Mouse (Mus musculus): ENCODE measurements around the gene Tbx6. TPM values are rescaled to one million over a fixed set of nuclear protein-coding genes. Genes with fewer than 3 reads are reported as not detected.

Gene Tbx6
- polyA plus RNA-seq, 1 experiment from 2014 or later, result 0.17 TPM

GRCm38 (mm10) chr7:126816494-126816893 is 35.2 kb downstream of the Tbx6 start:
- ATAC-seq, result no peak
- H3K4me2 ChIP-seq (replicated peaks; ENCODE audit: low read depth), result no peak overlapping the region
- no peaks in the 10 kb centered on the region for H3K9me3 ChIP-seq (ENCODE audit: control insufficient read depth)
- H3K36me3 ChIP-seq (ENCODE audit: control insufficient read depth, insufficient read depth), result no peaks in the 10 kb centered on the region
- no peaks in the 10 kb centered on the region for H3K27me3 ChIP-seq (replicated peaks; ENCODE audit: control insufficient read depth, insufficient read depth, low read length)
- 75% methylated on average over 8 of the region's 8 CpGs for WGBS
- H3K4me3 ChIP-seq (ENCODE audit: low read depth, low read length), result no peak overlapping the region
- no peak for TF ChIP-seq CTCF (IDR thresholded peaks at IDR 0.05; ENCODE audit: low read depth)
- H3K9ac ChIP-seq (ENCODE audit: low read depth, low read length), result no peak overlapping the region
- H3K4me1 ChIP-seq (replicated peaks; ENCODE audit: control insufficient read depth, insufficient read depth, low read length), result no peaks in the 10 kb centered on the region
- H3K27ac ChIP-seq (ENCODE audit: low read depth, low read length), result no peak overlapping the region

- Histone ChIP-seq H3K27ac (ENCODE audit: low read depth, low read length) (no peak overlapping the region), H3K9me3 (ENCODE audit: control insufficient read depth) (no peaks in the 10 kb centered on the region), H3K4me1 (replicated peaks; ENCODE audit: control insufficient read depth, insufficient read depth, low read length) (no peaks in the 10 kb centered on the region), H3K27me3 (replicated peaks; ENCODE audit: control insufficient read depth, insufficient read depth, low read length) (peaks cover 6% of the 10 kb centered on the region), H3K36me3 (ENCODE audit: control insufficient read depth, insufficient read depth) (no peaks in the 10 kb centered on the region), H3K4me3 (ENCODE audit: low read depth, low read length) (no peak overlapping the region), H3K9ac (ENCODE audit: low read depth, low read length) (no peak overlapping the region), H3K4me2 (replicated peaks; ENCODE audit: low read depth) (no peak overlapping the region)
- 87% methylated on average over 7 of the region's 7 CpGs for WGBS
- TF ChIP-seq CTCF (IDR thresholded peaks at IDR 0.05; ENCODE audit: low read depth), result no peak
- ATAC-seq, result no peak
Observed at GRCm38 (mm10) chr7:126817595-126817994, 36.3 kb downstream of the Tbx6 start.

GRCm38 (mm10) chr7:126818818-126819217 is 37.5 kb downstream of the Tbx6 start:
- Histone ChIP-seq H3K4me2 (replicated peaks; ENCODE audit: low read depth) (no peak overlapping the region), H3K9ac (ENCODE audit: low read depth, low read length) (no peak overlapping the region), H3K4me3 (ENCODE audit: low read depth, low read length) (no peak overlapping the region), H3K36me3 (ENCODE audit: control insufficient read depth, insufficient read depth) (no peaks in the 10 kb centered on the region), H3K4me1 (replicated peaks; ENCODE audit: control insufficient read depth, insufficient read depth, low read length) (no peaks in the 10 kb centered on the region), H3K27me3 (replicated peaks; ENCODE audit: control insufficient read depth, insufficient read depth, low read length) (peaks cover 16% of the 10 kb centered on the region), H3K27ac (ENCODE audit: low read depth, low read length) (no peak overlapping the region), H3K9me3 (ENCODE audit: control insufficient read depth) (no peaks in the 10 kb centered on the region)
- 16% methylated on average over 1 of the region's 1 CpGs for whole genome bisulfite sequencing
- peak; percentile 34 for TF ChIP-seq CTCF (IDR thresholded peaks at IDR 0.05; ENCODE audit: low read depth)
- ATAC-seq, result no peak

GRCm38 (mm10) chr7:126821835-126822511 is 40.7 kb downstream of the Tbx6 start:
- H3K36me3 ChIP-seq (ENCODE audit: control insufficient read depth, insufficient read depth), result no peaks in the 10 kb centered on the region
- no peak overlapping the region for H3K27ac ChIP-seq (ENCODE audit: low read depth, low read length)
- H3K9ac ChIP-seq (ENCODE audit: low read depth, low read length), result no peak overlapping the region
- peaks cover 35% of the 10 kb centered on the region for H3K27me3 ChIP-seq (replicated peaks; ENCODE audit: control insufficient read depth, insufficient read depth, low read length)
- H3K4me1 ChIP-seq (replicated peaks; ENCODE audit: control insufficient read depth, insufficient read depth, low read length), result no peaks in the 10 kb centered on the region
- no peaks in the 10 kb centered on the region for H3K9me3 ChIP-seq (ENCODE audit: control insufficient read depth)
- ATAC-seq, result 0 out of 2 replicates have a peak, but pooled peaks have one; percentile 19
- 27% methylated on average over 7 of the region's 7 CpGs for WGBS
- H3K4me2 ChIP-seq (replicated peaks; ENCODE audit: low read depth), result no peak overlapping the region
- H3K4me3 ChIP-seq (ENCODE audit: low read depth, low read length), result no peak overlapping the region
- TF ChIP-seq CTCF (IDR thresholded peaks at IDR 0.05; ENCODE audit: low read depth), result peak; percentile 94

- Histone ChIP-seq H3K27me3 (replicated peaks; ENCODE audit: control insufficient read depth, insufficient read depth, low read length) (peaks cover 35% of the 10 kb centered on the region), H3K36me3 (ENCODE audit: control insufficient read depth, insufficient read depth) (no peaks in the 10 kb centered on the region), H3K9me3 (ENCODE audit: control insufficient read depth) (no peaks in the 10 kb centered on the region), H3K4me2 (replicated peaks; ENCODE audit: low read depth) (peak overlapping the region; percentile 51), H3K27ac (ENCODE audit: low read depth, low read length) (no peak overlapping the region), H3K4me3 (ENCODE audit: low read depth, low read length) (no peak overlapping the region), H3K9ac (ENCODE audit: low read depth, low read length) (no peak overlapping the region), H3K4me1 (replicated peaks; ENCODE audit: control insufficient read depth, insufficient read depth, low read length) (no peaks in the 10 kb centered on the region)
- 30% methylated on average over 9 of the region's 9 CpGs for WGBS
- TF ChIP-seq CTCF (IDR thresholded peaks at IDR 0.05; ENCODE audit: low read depth), result no peak
- no peak for ATAC-seq
Observed at GRCm38 (mm10) chr7:126822741-126823140, 41.5 kb downstream of the Tbx6 start.

GRCm38 (mm10) chr7:126823202-126823711 is 42.0 kb downstream of the Tbx6 start:
- 4% methylated on average over 15 of the region's 19 CpGs for WGBS
- ATAC-seq, result peak; percentile 19; the same call in 1 of the 2 replicates
- Histone ChIP-seq H3K4me2 (replicated peaks; ENCODE audit: low read depth) (peak overlapping the region; percentile 51), H3K4me3 (ENCODE audit: low read depth, low read length) (peak overlapping the region; percentile 9; the same call in 1 of the 2 replicates), H3K27me3 (replicated peaks; ENCODE audit: control insufficient read depth, insufficient read depth, low read length) (peaks cover 35% of the 10 kb centered on the region), H3K9me3 (ENCODE audit: control insufficient read depth) (no peaks in the 10 kb centered on the region), H3K4me1 (replicated peaks; ENCODE audit: control insufficient read depth, insufficient read depth, low read length) (no peaks in the 10 kb centered on the region), H3K9ac (ENCODE audit: low read depth, low read length) (no peak overlapping the region), H3K36me3 (ENCODE audit: control insufficient read depth, insufficient read depth) (no peaks in the 10 kb centered on the region), H3K27ac (ENCODE audit: low read depth, low read length) (no peak overlapping the region)
- no peak for TF ChIP-seq CTCF (IDR thresholded peaks at IDR 0.05; ENCODE audit: low read depth)
